Mouse (Mus musculus) embryo, embryonic 9.5 days (tissue): ENCODE measurements around the gene Ndufb10.

ENCODE experiments used
- DNase-seq: peaks from one replicate; pipeline ENCODE4 v3.0.0-alpha.2; 2017; ENCODE audit errors: extremely low spot score

Ndufb10 gene

DNA sequence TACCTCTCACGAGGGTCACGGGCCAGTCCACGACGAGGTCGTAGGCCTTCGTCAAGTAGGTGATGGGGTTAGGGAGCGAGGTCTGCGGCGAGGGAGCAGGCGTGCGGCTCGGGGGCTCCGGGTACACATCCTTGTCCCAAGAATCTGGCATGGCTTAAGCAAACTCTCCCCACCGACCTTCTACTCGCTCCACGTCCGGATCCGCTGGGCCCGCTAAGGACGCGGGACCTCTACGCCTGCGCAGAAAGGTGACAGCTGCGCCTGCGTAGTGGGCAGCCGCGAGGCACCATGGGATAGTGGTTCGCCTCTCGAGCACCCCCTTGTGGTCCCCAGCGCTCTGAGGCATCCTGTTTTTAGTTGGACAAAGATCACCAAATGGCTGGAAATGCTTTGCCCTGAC is at the start of gene Ndufb10:
TSS of gene Ndufb10 (minus strand) at position 295 of the 400 bp plus-strand sequence.
- DNase-seq, result peak; percentile 96

DNA sequence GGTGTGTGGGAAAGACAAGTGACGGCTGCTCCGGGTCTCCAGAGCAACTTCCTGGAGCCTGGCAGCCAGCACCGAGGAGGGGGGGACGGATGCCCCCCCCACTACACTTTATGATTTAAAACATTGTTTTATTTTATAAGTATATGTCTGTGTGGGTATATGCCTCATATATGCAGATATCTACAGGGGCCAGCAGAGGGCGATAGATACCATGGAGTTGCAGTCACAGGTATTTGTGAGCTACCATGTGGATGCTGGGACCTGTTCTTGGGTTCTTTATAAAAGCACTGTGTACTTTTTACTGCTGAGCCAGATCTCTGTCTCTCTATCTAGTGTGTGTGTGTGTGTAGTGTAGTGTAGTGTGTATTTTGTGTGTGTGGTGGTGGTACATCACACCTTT is 49.0 kb upstream of the Ndufb10 start:
- no peak for DNase-seq

DNA sequence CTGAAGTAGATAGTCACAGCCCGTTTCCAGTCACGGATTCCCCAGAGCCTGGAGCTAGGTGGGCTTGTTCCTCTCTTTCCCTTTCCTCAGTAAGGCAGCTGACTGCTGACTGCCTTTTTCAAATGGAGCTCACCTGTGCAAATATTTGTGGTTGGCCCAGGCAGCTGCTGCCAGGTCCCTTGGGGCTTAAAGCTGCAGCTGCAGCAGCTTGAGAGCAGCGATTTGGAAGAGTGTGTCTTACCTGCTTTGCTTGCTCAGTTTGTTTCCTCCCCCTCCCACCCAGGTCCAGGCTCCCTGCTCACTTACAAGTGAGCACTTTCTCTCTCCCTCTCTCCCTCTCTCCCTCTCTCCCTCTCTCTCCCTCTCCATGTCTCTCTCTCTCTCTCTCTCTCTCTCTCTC is 44.9 kb upstream of the Ndufb10 start:
- DNase-seq, result no peak

DNA sequence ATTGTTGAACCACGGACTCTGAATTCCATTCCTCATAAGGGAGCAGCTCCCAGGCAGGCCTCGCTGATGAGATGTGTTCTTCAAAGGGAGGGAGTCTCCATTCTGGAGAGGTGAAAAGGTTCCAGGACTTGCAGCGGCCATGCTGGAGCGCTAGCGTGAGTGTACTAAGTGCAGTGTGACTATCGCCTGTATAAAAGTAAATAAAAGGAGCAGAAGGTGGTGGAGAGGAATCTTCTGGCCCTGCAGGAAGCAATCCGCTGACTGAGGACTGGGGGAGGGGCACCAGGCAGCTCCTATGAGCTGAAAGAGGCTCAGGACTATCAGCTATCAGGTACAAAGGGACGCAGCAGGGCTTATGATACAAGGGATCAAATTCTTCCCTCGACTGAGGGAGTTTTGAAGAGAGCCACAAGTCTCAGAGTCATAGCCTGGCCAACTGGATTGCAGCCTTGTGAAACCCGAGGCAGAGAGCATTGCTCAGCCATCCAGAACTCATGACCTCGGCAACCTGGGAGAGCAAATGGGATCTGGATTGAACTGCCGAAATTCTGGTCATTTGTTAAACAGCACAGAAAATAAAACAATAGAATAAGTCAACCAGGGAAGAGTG is 42.1 kb upstream of the Ndufb10 start:
- no peak for DNase-seq

DNA sequence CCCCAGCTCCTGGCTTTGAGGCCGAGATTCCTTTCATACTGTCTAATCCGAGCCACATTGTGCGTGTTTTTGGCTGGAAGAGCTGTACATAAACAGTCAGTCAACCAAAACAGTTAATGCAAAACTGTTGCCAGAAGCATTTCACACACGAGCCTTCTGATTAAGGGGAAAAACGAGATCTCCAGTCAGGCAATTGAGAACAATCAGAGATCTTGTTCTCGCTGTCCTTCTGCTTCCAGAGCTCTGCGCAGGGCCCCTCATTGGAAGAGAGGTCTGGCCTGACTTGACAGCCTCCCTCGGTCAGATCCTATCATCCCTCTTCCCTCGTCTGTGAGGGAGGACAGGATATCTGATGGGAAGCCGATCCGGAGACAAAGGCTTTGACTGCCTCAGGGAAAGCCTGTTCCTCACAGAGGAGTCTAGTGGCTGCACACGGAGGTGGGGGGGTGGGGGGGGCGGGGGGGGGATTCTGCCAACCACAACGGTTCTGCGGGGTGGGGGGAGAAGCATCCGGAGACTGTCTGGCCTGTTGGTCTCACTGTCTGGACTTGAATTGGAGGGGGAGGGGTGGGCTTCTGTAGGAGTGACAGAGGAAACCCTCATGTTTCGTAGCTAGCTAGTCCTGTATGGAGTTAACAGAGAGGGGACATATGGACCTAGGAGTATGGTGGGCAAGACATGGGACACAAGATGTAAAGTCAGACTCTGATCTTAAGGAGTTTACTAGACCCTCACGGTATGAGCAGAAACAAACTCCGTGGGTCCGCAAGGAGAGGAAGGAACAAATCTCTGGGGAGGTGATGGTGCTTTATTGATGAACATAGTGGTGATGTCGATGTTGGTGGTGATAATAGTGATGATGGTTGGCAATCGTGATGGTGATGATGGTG is 41.0 kb upstream of the Ndufb10 start:
- no peak for DNase-seq

DNA sequence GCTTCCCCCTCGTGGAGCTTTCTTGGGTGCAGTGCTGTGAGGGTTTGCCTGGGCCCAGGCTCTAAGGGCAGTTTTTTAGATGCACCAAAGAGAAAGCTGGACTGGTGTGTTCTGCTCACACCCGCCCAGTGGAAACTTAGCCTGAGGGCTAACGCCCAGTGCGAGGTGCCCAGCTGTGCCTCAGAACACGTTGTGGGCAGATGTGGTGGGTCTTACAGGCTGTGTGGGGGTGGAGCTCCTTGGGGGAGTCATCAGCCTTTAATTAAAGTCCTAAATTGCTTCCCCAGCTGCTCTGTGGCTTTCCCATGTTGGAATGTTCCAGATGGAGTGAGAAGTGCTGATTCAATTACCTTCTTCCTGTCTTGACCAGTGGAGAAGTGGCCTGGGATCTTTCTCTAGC is 36.8 kb upstream of the Ndufb10 start:
- DNase-seq, result no peak

DNA sequence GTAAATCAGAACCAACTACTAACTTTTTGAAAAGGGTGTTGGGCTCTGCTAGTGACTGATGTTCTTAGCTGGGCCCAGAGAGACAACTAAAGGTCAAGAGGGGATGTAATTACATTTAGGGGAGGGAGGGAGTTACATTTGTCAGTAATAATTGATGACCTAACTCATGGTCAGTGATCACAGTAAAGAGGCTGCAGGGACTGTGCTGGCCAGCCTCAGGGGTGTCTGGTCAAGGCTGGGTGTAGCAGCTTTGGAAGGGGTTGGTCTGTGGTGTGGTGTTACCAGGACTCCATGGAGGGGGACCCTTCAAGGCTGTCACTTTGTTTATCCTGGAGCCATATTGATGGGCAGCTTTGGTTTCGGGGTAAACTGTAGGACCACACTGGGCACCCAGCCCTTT is 33.1 kb upstream of the Ndufb10 start:
- no peak for DNase-seq

DNA sequence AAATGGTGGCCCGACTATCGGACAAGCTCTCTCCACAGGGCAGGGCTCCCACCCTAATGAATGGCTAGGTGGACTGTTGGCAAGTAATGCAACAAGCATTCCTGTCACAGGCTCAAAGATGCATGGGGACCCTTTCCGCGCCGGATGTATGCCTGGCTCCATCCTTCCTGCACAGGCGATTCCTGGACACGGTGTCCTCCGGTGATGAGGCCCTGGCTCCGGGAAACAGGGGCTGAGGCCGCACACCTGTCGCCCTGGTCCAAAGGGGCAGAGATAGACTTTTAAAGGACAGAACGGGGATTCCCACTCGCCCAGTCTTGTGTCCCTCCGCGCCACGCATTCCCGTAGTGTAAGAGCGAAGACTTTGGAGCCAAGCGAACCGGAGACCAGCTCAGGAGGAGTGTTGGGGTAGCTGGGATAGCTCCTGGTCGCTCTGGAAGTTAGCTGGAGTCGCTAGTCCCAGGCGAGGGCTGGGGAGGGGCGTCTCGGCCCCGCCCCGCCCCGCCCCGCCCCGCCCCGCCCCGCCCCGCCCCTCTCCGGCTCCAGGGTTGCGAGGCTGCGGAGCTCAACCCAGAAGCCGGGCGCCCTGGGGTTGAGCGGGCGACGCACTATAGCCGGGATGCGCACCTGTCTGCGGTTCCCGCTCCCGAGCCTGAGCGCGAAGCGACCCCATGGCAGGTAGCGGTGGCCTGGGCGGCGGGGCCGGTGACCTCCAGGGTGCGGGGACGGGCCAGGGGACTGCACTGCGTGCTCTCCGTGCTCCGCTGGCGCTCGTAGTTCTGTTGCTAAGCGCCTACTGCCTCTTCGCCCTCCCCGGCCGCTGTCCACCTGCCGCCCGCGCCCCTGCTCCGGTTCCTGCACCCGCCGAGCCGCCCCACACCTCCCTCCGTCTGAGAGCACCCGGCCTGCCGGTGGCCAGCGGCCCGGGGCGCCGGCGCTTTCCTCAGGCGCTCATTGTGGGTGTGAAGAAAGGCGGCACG is 28.4 kb upstream of the Ndufb10 start, which contains the start of gene Hs3st6:
TSS of gene Hs3st6 (plus strand) at position 574 of the 980 bp plus-strand sequence.
- peak; percentile 82 for DNase-seq

DNA sequence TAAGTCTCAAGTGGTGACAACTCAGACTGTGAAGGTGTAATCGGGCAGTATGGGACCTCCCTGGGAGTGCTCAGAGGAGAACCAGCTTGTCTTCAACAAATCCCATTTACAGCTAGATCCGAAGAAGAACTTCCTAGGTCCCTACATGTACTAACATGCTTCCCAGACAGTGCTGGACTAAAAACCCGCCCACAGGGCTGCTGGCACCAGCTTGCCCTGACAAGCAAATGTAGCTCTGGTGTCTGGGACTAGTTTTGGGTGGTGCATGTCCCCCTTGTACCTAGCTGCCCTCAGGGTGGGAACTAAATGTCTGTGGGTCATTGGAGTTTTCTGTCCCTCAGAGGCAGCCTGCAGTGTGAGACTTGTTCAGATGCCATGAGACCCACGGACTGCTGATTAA is 27.2 kb upstream of the Ndufb10 start:
- DNase-seq, result no peak

DNA sequence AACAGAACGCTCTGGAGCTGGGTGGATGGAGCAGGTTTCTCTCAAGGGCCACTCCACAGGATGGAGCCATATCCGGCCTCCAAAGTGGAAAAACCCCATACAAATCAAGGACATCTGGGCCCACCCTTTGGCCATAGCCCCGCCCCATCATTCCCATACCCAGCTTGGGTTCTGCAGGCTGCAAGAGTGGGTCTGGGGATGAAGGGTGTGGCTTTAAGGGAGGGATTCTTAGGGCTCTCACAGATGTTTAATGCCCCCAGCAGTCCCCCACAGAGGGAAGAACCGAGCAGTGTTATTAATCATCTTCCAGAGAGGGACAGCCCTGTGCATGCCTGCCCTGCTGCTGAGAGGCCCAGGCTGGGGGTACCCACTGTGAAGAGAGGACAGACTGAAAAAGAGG is 22.7 kb upstream of the Ndufb10 start:
- no peak for DNase-seq

DNA sequence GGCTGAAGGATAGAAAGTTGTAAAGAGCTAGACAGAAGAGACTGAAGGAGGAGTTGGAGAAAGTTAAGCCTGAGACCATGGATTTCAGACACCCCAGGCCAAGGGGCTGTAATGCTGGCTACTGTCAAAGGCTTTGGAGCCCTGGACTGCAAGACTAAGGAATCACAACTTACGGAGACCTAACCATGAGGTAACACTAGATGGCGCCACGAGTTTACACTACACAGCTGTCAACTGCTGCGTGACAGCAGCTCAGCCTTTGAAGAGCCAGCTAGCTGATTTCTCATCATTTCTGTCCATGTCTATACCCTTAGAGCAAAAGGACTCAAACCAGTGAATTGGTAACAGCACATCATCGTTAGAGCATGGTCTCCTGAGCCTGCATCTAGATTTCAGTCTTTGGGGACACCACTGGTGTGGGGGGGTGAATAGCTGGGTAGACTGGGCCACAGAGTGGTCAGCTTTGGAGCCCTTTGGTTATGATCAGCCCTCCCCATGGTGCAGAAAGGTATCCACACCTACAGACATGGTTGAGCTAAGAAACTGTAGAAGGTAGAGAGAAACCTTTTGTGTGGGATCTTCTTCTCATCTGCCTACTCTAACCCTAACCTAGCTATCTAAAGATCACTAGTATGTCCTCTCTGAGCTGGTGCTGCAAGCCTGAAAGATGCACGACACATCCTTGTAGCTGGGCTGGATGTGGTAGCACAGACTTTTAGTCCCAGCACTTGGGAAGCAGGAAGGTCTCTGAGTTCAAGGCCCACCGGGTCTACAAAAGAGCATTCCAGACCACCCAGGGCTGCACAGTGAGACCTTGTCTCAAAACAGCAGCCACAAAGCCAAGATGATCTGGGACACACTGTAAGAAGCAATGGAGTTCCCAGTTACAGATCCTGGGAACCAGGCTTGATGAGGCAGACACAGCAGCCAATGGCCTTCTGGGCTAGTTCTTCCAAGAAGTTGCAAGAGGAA is 21.5 kb upstream of the Ndufb10 start:
- peak; percentile 76 for DNase-seq

DNA sequence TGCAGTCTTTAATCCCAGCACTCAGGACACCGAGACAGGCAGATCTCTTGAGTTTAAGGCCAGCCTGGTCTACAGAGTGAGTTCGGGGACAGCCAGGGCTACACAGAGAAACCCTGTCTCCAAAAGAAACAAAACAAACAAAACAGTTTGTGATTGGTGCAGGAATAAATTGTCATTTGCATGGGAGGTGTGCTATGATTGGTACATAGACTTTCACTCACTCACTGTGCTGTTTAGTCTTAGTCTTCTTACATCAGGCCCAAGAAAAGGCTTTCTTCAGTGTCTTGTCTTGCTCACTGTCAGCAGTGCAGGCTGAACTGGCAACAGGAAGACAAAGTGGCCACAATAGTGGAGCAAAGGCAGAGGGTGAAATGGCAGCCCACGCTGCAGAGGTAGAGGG is 20.1 kb upstream of the Ndufb10 start:
- DNase-seq, result no peak

DNA sequence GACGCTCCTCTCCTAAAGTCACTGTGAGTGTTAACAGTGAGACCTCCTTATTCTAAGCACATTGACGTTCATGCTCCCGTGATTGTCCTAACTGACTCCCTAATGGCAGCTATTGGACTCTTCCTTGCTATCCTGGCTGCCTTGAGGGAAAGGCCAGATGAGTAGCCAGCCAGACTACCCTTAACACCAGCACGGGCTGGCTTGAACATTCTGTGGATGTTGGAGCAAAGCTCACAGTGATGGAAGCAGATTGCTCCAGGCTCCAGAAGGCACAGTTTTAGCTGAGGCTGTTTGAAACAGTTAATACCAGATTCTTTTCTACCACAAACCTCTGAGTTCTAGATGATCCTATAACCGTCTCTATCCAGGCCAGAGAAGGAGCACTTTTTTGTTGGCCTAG is 19.6 kb upstream of the Ndufb10 start:
- DNase-seq, result no peak

DNA sequence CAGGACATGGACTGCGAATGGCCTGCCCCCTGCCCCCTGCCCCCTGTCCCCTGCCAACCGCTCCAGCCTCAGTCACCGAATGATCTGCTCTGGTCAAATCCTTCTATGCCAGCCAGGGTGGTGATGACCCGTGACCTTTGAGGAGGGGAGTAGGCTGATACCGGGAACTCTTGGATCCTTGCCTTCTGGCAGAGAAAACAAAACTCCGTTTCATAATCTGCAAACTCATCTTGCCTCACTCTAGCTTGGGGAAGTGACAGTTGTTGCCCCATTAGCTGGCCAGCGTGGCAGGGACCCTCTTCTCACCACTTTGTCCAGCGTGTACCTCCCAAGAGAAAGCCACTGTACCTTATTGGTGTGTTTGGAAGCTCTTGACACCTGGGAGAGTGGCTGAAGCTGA is 18.0 kb upstream of the Ndufb10 start:
- DNase-seq, result no peak

DNA sequence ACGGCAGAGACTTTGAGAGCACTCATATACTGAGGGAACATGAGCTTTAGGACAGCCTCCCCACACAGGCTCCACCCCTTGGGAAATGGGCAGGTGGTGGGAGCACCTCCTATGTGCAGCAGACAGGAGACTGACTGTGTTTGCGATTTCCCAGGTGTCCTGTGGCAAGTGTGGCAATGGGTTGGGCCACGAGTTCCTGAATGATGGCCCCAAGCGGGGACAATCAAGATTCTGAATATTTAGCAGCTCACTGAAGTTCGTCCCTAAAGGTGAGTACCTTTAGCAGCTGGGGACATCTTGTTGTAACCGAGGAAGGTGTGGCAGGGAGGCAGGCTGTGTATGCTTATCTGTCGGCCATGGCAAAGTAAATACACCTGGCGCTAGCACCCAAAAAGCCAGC is 15.6 kb upstream of the Ndufb10 start:
- DNase-seq, result no peak

DNA sequence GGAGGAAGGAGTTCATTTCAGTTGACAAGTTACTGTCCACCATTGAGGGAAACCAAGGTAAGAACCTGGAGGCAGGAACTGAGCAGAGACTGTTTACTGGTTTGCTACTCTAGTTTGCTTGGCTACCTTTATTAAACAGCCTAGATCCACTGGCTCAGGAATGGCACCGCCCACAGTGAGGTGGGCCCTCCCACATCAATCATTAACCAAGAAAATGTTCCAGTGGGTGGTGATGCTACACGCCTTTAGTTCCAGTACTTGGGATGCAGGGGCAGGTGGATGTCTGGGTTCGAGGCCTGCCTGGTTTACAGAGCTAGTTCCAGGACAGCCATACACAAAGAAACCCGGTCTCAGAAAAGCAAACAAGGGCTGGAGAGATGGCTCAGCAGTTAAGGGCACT is 14.0 kb upstream of the Ndufb10 start:
- no peak for DNase-seq

DNA sequence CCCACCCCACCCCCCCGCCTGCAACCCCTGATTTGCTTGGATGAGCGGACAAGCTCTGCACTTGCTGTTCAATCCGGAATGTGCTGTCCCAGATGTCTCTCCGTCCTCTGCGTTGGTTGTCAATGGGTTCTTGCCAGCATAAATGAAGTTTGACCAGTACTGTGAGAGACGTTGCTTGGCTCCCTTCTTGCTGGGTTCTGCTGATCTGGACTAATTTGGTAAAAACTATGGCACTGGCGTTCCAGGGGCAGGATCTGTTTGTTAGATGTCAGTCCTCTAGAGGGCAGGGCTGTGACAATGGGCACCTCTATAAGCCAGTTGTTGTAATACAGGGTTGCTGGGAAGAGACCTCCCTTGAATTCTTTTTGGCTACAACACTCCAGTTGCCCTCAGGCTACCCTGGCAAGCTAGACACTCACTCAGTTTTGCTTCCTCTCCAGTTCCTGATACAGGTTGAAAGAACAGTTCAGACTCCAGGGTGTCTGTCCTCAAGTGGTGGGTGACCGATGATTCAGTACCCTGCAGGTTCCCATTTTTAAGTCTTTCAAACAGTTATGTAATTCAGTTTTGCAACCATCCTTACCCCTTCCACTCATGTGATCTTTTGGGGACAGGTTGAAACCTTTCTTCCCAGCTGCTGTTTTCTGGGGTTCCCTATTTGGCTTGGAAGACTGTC is 13.0 kb upstream of the Ndufb10 start:
- no peak for DNase-seq

DNA sequence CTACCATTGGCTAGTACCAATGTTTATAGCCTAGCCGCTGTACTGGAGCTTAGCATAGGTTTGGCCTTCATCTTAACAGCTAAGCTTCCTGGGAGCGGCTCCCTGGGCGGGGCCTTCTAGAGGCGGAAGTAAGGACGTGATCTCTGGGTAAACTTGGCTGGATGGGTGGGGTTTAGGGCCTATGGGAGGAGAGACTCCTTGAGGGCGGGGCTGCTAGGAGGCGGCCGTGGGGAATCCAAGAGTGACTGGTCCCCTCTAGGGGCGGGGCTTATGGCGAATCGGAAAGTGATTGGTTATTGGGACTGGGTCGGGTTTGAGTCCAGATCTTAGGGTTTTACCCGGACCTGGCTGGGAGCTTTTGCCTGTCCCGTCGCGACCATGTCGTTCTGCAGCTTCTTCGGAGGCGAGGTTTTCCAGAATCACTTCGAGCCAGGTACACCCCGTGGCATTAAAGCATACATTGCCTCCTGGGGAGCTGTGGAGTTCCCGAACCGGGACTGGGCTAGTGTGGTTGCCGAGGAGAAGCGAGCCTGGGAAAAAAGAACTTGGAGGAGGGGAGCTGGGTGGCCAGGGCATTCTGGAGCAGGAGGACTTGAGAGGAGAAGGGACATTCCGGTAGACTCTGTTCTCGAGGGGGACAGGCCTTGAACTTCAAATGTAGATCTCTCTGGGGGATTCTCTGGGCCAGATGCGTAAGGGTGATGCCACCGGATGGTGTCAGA is 12.2 kb upstream of the Ndufb10 start, which contains the start of gene Msrb1:
TSS of gene Msrb1 (plus strand) at position 313 of the 722 bp plus-strand sequence.
- peak; percentile 96 for DNase-seq

DNA sequence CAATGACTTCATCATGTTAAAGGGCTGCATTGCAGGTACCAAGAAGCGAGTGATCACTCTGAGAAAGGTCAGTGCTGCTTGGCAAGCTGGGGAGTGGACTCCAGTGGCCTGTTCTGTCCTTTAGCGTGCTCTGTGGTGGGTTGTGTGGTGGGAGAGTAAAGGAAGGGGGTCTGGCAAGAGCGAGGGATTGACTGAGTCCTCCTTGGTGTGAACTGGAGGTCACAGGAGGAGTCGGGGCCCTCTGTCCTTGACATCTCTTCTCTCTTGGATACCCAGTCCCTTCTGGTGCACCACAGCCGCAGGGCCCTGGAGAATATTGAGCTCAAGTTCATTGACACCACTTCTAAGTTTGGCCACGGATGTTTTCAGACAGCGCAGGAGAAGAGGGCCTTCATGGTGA is 11.2 kb upstream of the Ndufb10 start:
- no peak for DNase-seq

DNA sequence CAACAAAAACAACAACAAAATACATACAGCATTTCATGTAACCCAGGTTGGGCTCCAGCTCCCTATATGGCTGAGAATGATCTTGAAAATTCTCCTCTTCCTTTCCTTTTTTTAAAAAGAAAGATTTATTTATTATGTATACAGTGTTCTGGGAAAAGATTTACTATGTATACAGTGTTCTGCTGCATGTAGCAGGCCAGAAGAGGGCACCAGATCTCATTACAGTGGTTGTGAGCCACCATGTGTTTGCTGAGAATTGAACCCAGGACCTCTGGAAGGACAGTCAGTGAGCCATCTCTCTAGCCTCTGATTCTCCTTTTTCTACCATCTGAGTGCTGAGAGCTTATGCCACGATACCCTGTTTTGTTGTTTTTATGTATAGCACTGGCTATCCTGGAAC is 10.2 kb upstream of the Ndufb10 start:
- no peak for DNase-seq
